Mouse (Mus musculus): ENCODE data around the gene Abcc3. TPM values are rescaled to one million over a fixed set of nuclear protein-coding genes. Genes with fewer than 3 reads are reported as not detected.

Abcc3 gene
- polyA plus RNA-seq, 1 experiment: not detected

DNA sequence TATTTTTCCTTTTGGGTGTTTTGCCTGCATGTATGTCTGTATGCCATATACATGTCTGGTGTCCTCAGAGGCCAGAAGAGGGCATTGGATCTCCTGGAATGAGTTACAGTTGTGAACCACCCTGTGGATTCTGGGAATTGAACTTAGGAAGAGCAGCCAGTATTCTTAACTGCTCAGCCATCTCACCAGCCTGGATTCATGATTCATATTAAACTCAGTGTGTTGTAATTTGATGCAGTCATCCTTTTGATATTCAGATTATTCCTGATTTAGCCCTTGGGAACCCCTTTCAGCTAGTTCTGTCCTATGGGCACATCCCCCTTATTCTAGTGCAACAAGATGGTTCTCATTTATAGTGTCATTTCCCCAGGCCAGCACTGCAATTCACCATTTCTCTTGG lies 56.2 kb downstream of the Abcc3 start:
- Histone ChIP-seq H3K36me3 (ENCODE audit: control insufficient read depth, insufficient read depth) (peaks cover 35% of the 10 kb centered on the region), H3ac (ENCODE audit: control insufficient read depth, insufficient read length) (no peak overlapping the region), H3K4me3 (no peak overlapping the region), H3K4me2 (ENCODE audit: low read depth) (no peak overlapping the region), H3K79me2 (ENCODE audit: control insufficient read depth, insufficient read depth) (peaks cover 15% of the 10 kb centered on the region), H3K27me3 (ENCODE audit: control insufficient read depth, insufficient read depth, insufficient read length) (no peaks in the 10 kb centered on the region)
- TF ChIP-seq MAX (IDR thresholded peaks at IDR 0.05; ENCODE audit: low read depth): no peak
- TF ChIP-seq REST (IDR thresholded peaks at IDR 0.05; ENCODE audit: insufficient read depth, insufficient read length): no peak
- TF ChIP-seq TCF3 (IDR thresholded peaks at IDR 0.05; ENCODE audit: insufficient read length, low read depth): no peak
- no peak for TF ChIP-seq MYOD1 (IDR thresholded peaks at IDR 0.05; ENCODE audit: control insufficient read depth in 1 of 3, insufficient read length in 2 of 3, low read depth in 2 of 3)
- TF ChIP-seq TCF12 (IDR thresholded peaks at IDR 0.05; ENCODE audit: insufficient read depth, poor library complexity, severe bottlenecking): no peak
- TF ChIP-seq POLR2AphosphoS2 (IDR thresholded peaks at IDR 0.05; ENCODE audit: insufficient read length, low read depth): no peak
- TF ChIP-seq POLR2A (IDR thresholded peaks at IDR 0.05; ENCODE audit: insufficient read length, low read depth): no peak
- no peak for TF ChIP-seq E2F4 (IDR thresholded peaks at IDR 0.05; ENCODE audit: insufficient read depth)
- TF ChIP-seq USF1 (IDR thresholded peaks at IDR 0.05; ENCODE audit: low read depth): no peak
- no peak for TF ChIP-seq CEBPB (IDR thresholded peaks at IDR 0.05; ENCODE audit: insufficient read depth, poor library complexity, severe bottlenecking)
- TF ChIP-seq MYOG (IDR thresholded peaks at IDR 0.05; ENCODE audit: control insufficient read depth in 1 of 3, insufficient read depth in 1 of 3, insufficient read length in 2 of 3, low read depth in 2 of 3): no peak
- TF ChIP-seq SRF (IDR thresholded peaks at IDR 0.05; ENCODE audit: control insufficient read depth, insufficient read length, low read depth): no peak

- Histone ChIP-seq H3K27me3 (ENCODE audit: control insufficient read depth, insufficient read depth, insufficient read length) (no peaks in the 10 kb centered on the region), H3K79me2 (ENCODE audit: control insufficient read depth, insufficient read depth) (peaks cover 36% of the 10 kb centered on the region), H3K4me3 (no peak overlapping the region), H3ac (ENCODE audit: control insufficient read depth, insufficient read length) (no peak overlapping the region), H3K4me2 (ENCODE audit: low read depth) (peak overlapping the region; percentile 8), H3K36me3 (ENCODE audit: control insufficient read depth, insufficient read depth) (peaks cover 32% of the 10 kb centered on the region)
- TF ChIP-seq USF1 (IDR thresholded peaks at IDR 0.05; ENCODE audit: low read depth) (no peak), POLR2AphosphoS2 (IDR thresholded peaks at IDR 0.05; ENCODE audit: insufficient read length, low read depth) (no peak), MYOD1 (IDR thresholded peaks at IDR 0.05; ENCODE audit: control insufficient read depth in 1 of 3, insufficient read length in 2 of 3, low read depth in 2 of 3) (peak; percentile 70 to 90 (median 83))
Measured at GRCm38 (mm10) chr11:94334386-94334968, 58.3 kb downstream of the Abcc3 start.

DNA sequence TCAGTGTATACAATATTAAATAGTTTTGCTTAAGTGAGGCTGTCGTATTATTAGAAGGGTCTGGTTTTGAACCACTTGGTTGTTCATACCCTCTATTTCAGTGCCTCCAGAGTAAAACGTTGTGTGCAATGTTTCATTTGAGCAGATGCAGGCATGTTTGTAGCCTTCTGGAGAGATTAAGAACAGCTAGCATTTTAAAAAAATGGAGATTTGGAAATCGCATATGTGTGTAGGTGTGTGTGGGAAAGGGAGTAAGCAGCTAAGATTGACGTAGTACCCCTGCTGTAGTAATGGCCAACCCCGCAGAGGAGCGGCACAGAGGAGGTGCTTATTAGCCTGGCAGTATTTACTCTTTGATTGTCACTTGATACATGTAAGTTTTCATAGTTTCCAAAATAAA lies 60.1 kb downstream of the Abcc3 start:
- no peak overlapping the region for H3K4me3 ChIP-seq
- TF ChIP-seq TCF12 (IDR thresholded peaks at IDR 0.05; ENCODE audit: insufficient read depth, poor library complexity, severe bottlenecking) (no peak), POLR2A (IDR thresholded peaks at IDR 0.05; ENCODE audit: insufficient read length, low read depth) (no peak), POLR2AphosphoS2 (IDR thresholded peaks at IDR 0.05; ENCODE audit: insufficient read length, low read depth) (no peak), CEBPB (IDR thresholded peaks at IDR 0.05; ENCODE audit: insufficient read depth, poor library complexity, severe bottlenecking) (no peak), REST (IDR thresholded peaks at IDR 0.05; ENCODE audit: insufficient read depth, insufficient read length) (no peak), MYOG (IDR thresholded peaks at IDR 0.05; ENCODE audit: control insufficient read depth in 1 of 3, insufficient read depth in 1 of 3, insufficient read length in 2 of 3, low read depth in 2 of 3) (no peak), USF1 (IDR thresholded peaks at IDR 0.05; ENCODE audit: low read depth) (no peak), SRF (IDR thresholded peaks at IDR 0.05; ENCODE audit: control insufficient read depth, insufficient read length, low read depth) (no peak), MYOD1 (IDR thresholded peaks at IDR 0.05; ENCODE audit: control insufficient read depth in 1 of 3, insufficient read length in 2 of 3, low read depth in 2 of 3) (no peak), E2F4 (IDR thresholded peaks at IDR 0.05; ENCODE audit: insufficient read depth) (no peak), MAX (IDR thresholded peaks at IDR 0.05; ENCODE audit: low read depth) (no peak), TCF3 (IDR thresholded peaks at IDR 0.05; ENCODE audit: insufficient read length, low read depth) (no peak)

DNA sequence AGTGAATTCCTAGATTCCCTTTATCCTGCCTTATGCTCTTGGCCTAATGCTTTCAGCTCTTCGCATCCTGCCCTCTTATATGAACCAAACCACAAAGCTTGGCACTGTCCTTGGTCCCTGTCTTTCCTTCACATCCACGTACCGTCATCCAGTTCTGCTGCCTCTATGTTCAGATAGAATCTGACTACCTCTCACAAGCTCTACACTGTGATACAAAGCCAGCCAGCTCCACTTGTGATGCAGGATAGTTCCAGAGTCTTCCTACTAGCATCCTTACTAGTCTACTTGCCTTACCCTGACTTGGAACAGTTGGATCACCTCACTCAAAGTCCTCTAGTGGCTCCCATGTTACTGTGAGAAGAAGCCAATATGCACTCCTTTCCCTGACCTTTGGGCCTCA lies 62.6 kb downstream of the Abcc3 start:
- no peak overlapping the region for H3K4me2 ChIP-seq (ENCODE audit: low read depth)

More for the DNA sequence above, 60.1 kb downstream of the Abcc3 start:
- H3ac ChIP-seq (ENCODE audit: control insufficient read depth, insufficient read length): no peak overlapping the region
- peaks cover 48% of the 10 kb centered on the region for H3K79me2 ChIP-seq (ENCODE audit: control insufficient read depth, insufficient read depth)
- peaks cover 16% of the 10 kb centered on the region for H3K36me3 ChIP-seq (ENCODE audit: control insufficient read depth, insufficient read depth)
- H3K4me2 ChIP-seq (ENCODE audit: low read depth): no peak overlapping the region
- no peaks in the 10 kb centered on the region for H3K27me3 ChIP-seq (ENCODE audit: control insufficient read depth, insufficient read depth, insufficient read length)

More for the DNA sequence above, 62.6 kb downstream of the Abcc3 start:
- Histone ChIP-seq H3K27me3 (ENCODE audit: control insufficient read depth, insufficient read depth, insufficient read length) (no peaks in the 10 kb centered on the region), H3ac (ENCODE audit: control insufficient read depth, insufficient read length) (no peak overlapping the region), H3K36me3 (ENCODE audit: control insufficient read depth, insufficient read depth) (peaks cover 12% of the 10 kb centered on the region), H3K79me2 (ENCODE audit: control insufficient read depth, insufficient read depth) (peaks cover 48% of the 10 kb centered on the region), H3K4me3 (no peak overlapping the region)
- TF ChIP-seq SRF (IDR thresholded peaks at IDR 0.05; ENCODE audit: control insufficient read depth, insufficient read length, low read depth) (no peak), MAX (IDR thresholded peaks at IDR 0.05; ENCODE audit: low read depth) (no peak), CEBPB (IDR thresholded peaks at IDR 0.05; ENCODE audit: insufficient read depth, poor library complexity, severe bottlenecking) (no peak), TCF12 (IDR thresholded peaks at IDR 0.05; ENCODE audit: insufficient read depth, poor library complexity, severe bottlenecking) (no peak), USF1 (IDR thresholded peaks at IDR 0.05; ENCODE audit: low read depth) (no peak), TCF3 (IDR thresholded peaks at IDR 0.05; ENCODE audit: insufficient read length, low read depth) (no peak), POLR2A (IDR thresholded peaks at IDR 0.05; ENCODE audit: insufficient read length, low read depth) (no peak), POLR2AphosphoS2 (IDR thresholded peaks at IDR 0.05; ENCODE audit: insufficient read length, low read depth) (no peak), E2F4 (IDR thresholded peaks at IDR 0.05; ENCODE audit: insufficient read depth) (no peak), MYOG (IDR thresholded peaks at IDR 0.05; ENCODE audit: control insufficient read depth in 1 of 3, insufficient read depth in 1 of 3, insufficient read length in 2 of 3, low read depth in 2 of 3) (no peak), REST (IDR thresholded peaks at IDR 0.05; ENCODE audit: insufficient read depth, insufficient read length) (no peak), MYOD1 (IDR thresholded peaks at IDR 0.05; ENCODE audit: control insufficient read depth in 1 of 3, insufficient read length in 2 of 3, low read depth in 2 of 3) (no peak)
